Mouse (Mus musculus) bone marrow, adult 2 months (tissue): ENCODE data around the gene Ecel1.

Experiments
- CTCF ChIP-seq: fragments of 200-500 bp; IDR thresholded peaks from 2 replicates; pipeline ENCODE4 v1.5.1; 2011; ENCODE audit warnings: low read length, control low read depth; ENCODE audit not compliant: control insufficient read depth, insufficient read depth
- POLR2A ChIP-seq: fragments of 200-500 bp; IDR thresholded peaks from 2 replicates; pipeline ENCODE4 v1.6.1; 2011; ENCODE audit warnings: low read depth, mild to moderate bottlenecking, control low read depth, low read length, borderline replicate concordance; ENCODE audit not compliant: control insufficient read depth

GRCm38 (mm10) chr1:87155531-87156198 is 656 bp downstream of the Ecel1 start:
- TF ChIP-seq POLR2A = no peak
- TF ChIP-seq CTCF = no peak
